ENCODE assay signal across 10 mouse cellular contexts in the genomic region with DNA sequence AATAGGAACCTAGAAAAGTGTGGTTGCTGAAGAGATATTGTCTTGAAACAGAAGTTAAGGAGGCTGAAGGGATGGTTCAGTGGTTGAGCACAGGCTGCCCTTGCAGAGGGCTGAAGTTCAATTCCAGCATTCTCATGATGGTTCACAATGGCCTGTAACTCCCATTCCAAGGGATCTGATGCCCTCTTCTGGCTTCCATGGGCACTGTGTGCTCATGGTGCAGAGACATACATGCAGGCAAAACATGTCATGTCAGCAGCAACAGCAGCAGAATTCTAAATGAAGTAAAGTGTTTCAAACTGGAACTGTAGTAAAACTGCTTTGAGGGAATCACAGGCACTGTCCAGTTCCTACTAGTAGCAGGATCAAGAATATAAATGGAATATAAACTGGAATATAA.
A peak's percentile ranks its signal among the peaks of the same experiment; 100 is the strongest.
DNase-seq lines count a peak whose midpoint lies in the region; ATAC-seq lines count a peak whose summit lies in the region.
"Had no signal": no experiment of that assay in that cellular context is flagged by ENCODE, and none has a peak within 500 bp of the region (broad histone marks: within the 10 kb centered on the region; RNA-seq: fewer than 3 reads in every experiment).

No protein-coding gene starts in this region.

- no peak overlapping the region for H3K27ac ChIP-seq in forebrain, embryonic 14.5 days (ENCODE audit: low read depth, low read length)
- no peak overlapping the region for H3K27ac ChIP-seq in forebrain, embryonic 15.5 days (replicated peaks)
- H3K27ac ChIP-seq in neural tube, embryonic 15.5 days (replicated peaks) = no peak overlapping the region
- H3K27ac ChIP-seq: embryonic facial prominence, embryonic 13.5 days; midbrain, embryonic 12.5 days had no signal

- peak; percentile 55 for DNase-seq in forebrain, embryonic 14.5 days (ENCODE audit: low spot score)
- DNase-seq in neural tube, embryonic 10.5 days (ENCODE audit: extremely low spot score, low spot score) = peak; percentile 25
- DNase-seq in kidney, adult 9 months = peak; percentile 48
- peak; percentile 40 for DNase-seq in testis, postnatal 10 days (ENCODE audit: low spot score)
- no peak for DNase-seq in cerebellum, postnatal 4 days (ENCODE audit: low spot score in 2 of 2)
- no peak for DNase-seq in layer of hippocampus, postnatal 25 days (ENCODE audit: extremely low spot score in 1 of 2, low spot score in 1 of 2)

- H3K36me3 ChIP-seq in forebrain, embryonic 14.5 days (ENCODE audit: control insufficient read depth, insufficient read depth, low read length) = no peaks in the 10 kb centered on the region
- H3K36me3 ChIP-seq in forebrain, embryonic 15.5 days = no peaks in the 10 kb centered on the region
- no peaks in the 10 kb centered on the region for H3K36me3 ChIP-seq in neural tube, embryonic 15.5 days
- H3K36me3 ChIP-seq: embryonic facial prominence, embryonic 13.5 days; midbrain, embryonic 12.5 days had no signal

- ATAC-seq in forebrain, embryonic 14.5 days = no peak
- ATAC-seq in forebrain, embryonic 15.5 days (replicated peaks) = no peak; the same call in 1 of the 2 replicates
- ATAC-seq in neural tube, embryonic 15.5 days (ENCODE audit: low FRiP score) = no peak

- H3K27me3 ChIP-seq in forebrain, embryonic 14.5 days (replicated peaks; ENCODE audit: control insufficient read depth, insufficient read depth, low read length) = no peaks in the 10 kb centered on the region
- no peaks in the 10 kb centered on the region for H3K27me3 ChIP-seq in forebrain, embryonic 15.5 days
- no peaks in the 10 kb centered on the region for H3K27me3 ChIP-seq in neural tube, embryonic 15.5 days (replicated peaks)
- H3K27me3 ChIP-seq: embryonic facial prominence, embryonic 13.5 days; midbrain, embryonic 12.5 days had no signal

- H3K4me2 ChIP-seq in forebrain, embryonic 14.5 days (ENCODE audit: low read length) = no peak overlapping the region
- H3K4me2 ChIP-seq in forebrain, embryonic 15.5 days (replicated peaks) = no peak overlapping the region
- no peak overlapping the region for H3K4me2 ChIP-seq in neural tube, embryonic 15.5 days
- H3K4me2 ChIP-seq: embryonic facial prominence, embryonic 13.5 days; midbrain, embryonic 12.5 days had no signal

- H3K4me1 ChIP-seq in forebrain, embryonic 14.5 days (ENCODE audit: control insufficient read depth, insufficient read depth, low read length) = no peaks in the 10 kb centered on the region
- H3K4me1 ChIP-seq in forebrain, embryonic 15.5 days = no peaks in the 10 kb centered on the region
- H3K4me1 ChIP-seq in neural tube, embryonic 15.5 days = no peaks in the 10 kb centered on the region
- H3K4me1 ChIP-seq: embryonic facial prominence, embryonic 13.5 days; midbrain, embryonic 12.5 days had no signal

- no peaks in the 10 kb centered on the region; the same call in 1 of the 2 replicates for H3K9me3 ChIP-seq in forebrain, embryonic 14.5 days (replicated peaks; ENCODE audit: control insufficient read depth, low read length)
- no peaks in the 10 kb centered on the region for H3K9me3 ChIP-seq in forebrain, embryonic 15.5 days
- no peaks in the 10 kb centered on the region for H3K9me3 ChIP-seq in neural tube, embryonic 15.5 days (replicated peaks)
- H3K9me3 ChIP-seq: embryonic facial prominence, embryonic 13.5 days; midbrain, embryonic 12.5 days had no signal

- no peak overlapping the region for H3K9ac ChIP-seq in forebrain, embryonic 14.5 days (ENCODE audit: low read length)
- no peak overlapping the region for H3K9ac ChIP-seq in forebrain, embryonic 15.5 days (replicated peaks)
- H3K9ac ChIP-seq in neural tube, embryonic 15.5 days (replicated peaks) = no peak overlapping the region
- H3K9ac ChIP-seq: embryonic facial prominence, embryonic 13.5 days; midbrain, embryonic 12.5 days had no signal

- H3K4me3 ChIP-seq in forebrain, embryonic 14.5 days (ENCODE audit: low read depth, low read length) = no peak overlapping the region
- H3K4me3 ChIP-seq in forebrain, embryonic 15.5 days = no peak overlapping the region
- H3K4me3 ChIP-seq in neural tube, embryonic 15.5 days (replicated peaks) = no peak overlapping the region
- H3K4me3 ChIP-seq: embryonic facial prominence, embryonic 13.5 days; midbrain, embryonic 12.5 days had no signal

Comparison
In these comparisons a context has a peak if more than half of its experiments do, and no peak if none do; other contexts are left out.
1. DNase-seq: peak in forebrain, embryonic 14.5 days (single experiment), neural tube, embryonic 10.5 days (single experiment), kidney, adult 9 months (single experiment) and testis, postnatal 10 days (single experiment); none in cerebellum, postnatal 4 days (0 of 2) and layer of hippocampus, postnatal 25 days (0 of 2).